Mouse (Mus musculus) kidney, adult 18-20 months (tissue): ENCODE measurements around the gene Sebox.
"Not testable (repeated sequence)": the region's sequence is repeated elsewhere in the genome, so short reads cannot be mapped to it uniquely, and the experiment has no call there.

ENCODE experiments used
- DNase-seq: peaks from one replicate; pipeline ENCODE4 v3.0.0; 2021

Sebox gene

GRCm38 (mm10) chr11:78499004-78499403 lies 4.2 kb upstream of the Sebox start, which contains the start of gene Vtn:
TSS of gene Vtn (plus strand) at chr11:78499091.
- DNase-seq, result no peak

- DNase-seq, result no peak
These were observed 3.7 kb upstream of the Sebox start for GRCm38 (mm10) chr11:78499543-78499942.

GRCm38 (mm10) chr11:78500623-78501202 lies 2.5 kb upstream of the Sebox start:
- DNase-seq, result no peak

GRCm38 (mm10) chr11:78501529-78501928 lies 1.7 kb upstream of the Sebox start:
- DNase-seq, result no peak

GRCm38 (mm10) chr11:78505430-78505829 lies 2.2 kb downstream of the Sebox start:
- no peak for DNase-seq

- DNase-seq, result no peak
These were observed 5.9 kb downstream of the Sebox start for GRCm38 (mm10) chr11:78509148-78509547.

GRCm38 (mm10) chr11:78512025-78512957 lies 9.0 kb downstream of the Sebox start, which contains the start of the genes Tmem199 and Poldip2:
TSS of gene Tmem199 (minus strand) at chr11:78512172.
TSS of gene Poldip2 (plus strand) at chr11:78512193.
- peak; percentile 89 for DNase-seq

GRCm38 (mm10) chr11:78513106-78513790 lies 10.0 kb downstream of the Sebox start:
- DNase-seq, result no peak

GRCm38 (mm10) chr11:78515549-78516325 lies 12.5 kb downstream of the Sebox start:
- no peak for DNase-seq

- no peak for DNase-seq
These were observed 15.7 kb downstream of the Sebox start for GRCm38 (mm10) chr11:78518931-78519330.

GRCm38 (mm10) chr11:78521880-78522279 lies 18.6 kb downstream of the Sebox start:
- no peak for DNase-seq

- DNase-seq, result peak; percentile 42
These were observed 19.3 kb downstream of the Sebox start for GRCm38 (mm10) chr11:78522481-78522997.

- no peak for DNase-seq
These were observed 20.2 kb downstream of the Sebox start for GRCm38 (mm10) chr11:78523241-78523955.

GRCm38 (mm10) chr11:78524838-78525237 lies 21.6 kb downstream of the Sebox start:
- DNase-seq, result no peak

- DNase-seq, result no peak
These were observed 25.5 kb downstream of the Sebox start for GRCm38 (mm10) chr11:78528714-78529113.

- no peak for DNase-seq
These were observed 26.8 kb downstream of the Sebox start for GRCm38 (mm10) chr11:78530001-78530400.

- peak; percentile 49 for DNase-seq
These were observed 27.8 kb downstream of the Sebox start for GRCm38 (mm10) chr11:78531046-78531445.

GRCm38 (mm10) chr11:78531515-78531914 lies 28.3 kb downstream of the Sebox start:
- DNase-seq, result not testable (repeated sequence)

- DNase-seq, result no peak
These were observed 31.3 kb downstream of the Sebox start for GRCm38 (mm10) chr11:78534516-78534915.

- peak; percentile 54 for DNase-seq
These were observed 32.3 kb downstream of the Sebox start for GRCm38 (mm10) chr11:78535376-78536079.
